Mouse (Mus musculus) stomach, postnatal 0 days (tissue): Measurements from ENCODE around the gene B430306N03Rik. TPM values are rescaled to one million over a fixed set of nuclear protein-coding genes. Genes with fewer than 3 reads are reported as not detected.

Experiments used
- ATAC-seq: fragments of 200-750 bp; cut with Nextera tagmentation; 2 replicates; pipeline ENCODE4 v1.8.0; 2017; ENCODE audit not compliant: low FRiP score, low TSS enrichment
- DNase-seq: peaks from one replicate; pipeline ENCODE4 v3.0.0-alpha.2; 2016; ENCODE audit warnings: low spot score
- H3K27ac ChIP-seq: fragments of 300-500 bp; sonication (generic); replicated peaks from 2 replicates; pipeline ENCODE4 v1.5.1; 2014; ENCODE audit warnings: mild to moderate bottlenecking, control low read depth
- H3K27me3 ChIP-seq: fragments of 300-500 bp; sonication (generic); 2 replicates; pipeline ENCODE4 v1.6.1; 2014; ENCODE audit warnings: low read length; ENCODE audit not compliant: control insufficient read depth, insufficient read depth
- H3K36me3 ChIP-seq: fragments of 300-500 bp; sonication (generic); 2 replicates; pipeline ENCODE4 v1.6.1; 2014; ENCODE audit warnings: low read length, mixed read lengths; ENCODE audit not compliant: control insufficient read depth, insufficient read depth
- H3K4me1 ChIP-seq: fragments of 300-500 bp; sonication (generic); replicated peaks from 2 replicates; pipeline ENCODE4 v1.6.1; 2014; ENCODE audit warnings: antibody characterized with exemption; ENCODE audit not compliant: control insufficient read depth, insufficient read depth
- H3K4me2 ChIP-seq: fragments of 300-500 bp; sonication (generic); replicated peaks from 2 replicates; pipeline ENCODE4 v1.6.1; 2014; ENCODE audit warnings: low read depth, mild to moderate bottlenecking, control low read depth, moderate library complexity
- H3K4me3 ChIP-seq: fragments of 300-500 bp; sonication (generic); 2 replicates; pipeline ENCODE4 v1.5.1; 2014; ENCODE audit warnings: low read depth, low read length, control low read depth
- H3K9ac ChIP-seq: fragments of 300-500 bp; sonication (generic); 2 replicates; pipeline ENCODE4 v1.6.1; 2014; ENCODE audit warnings: mild to moderate bottlenecking, low read length, control low read depth, mixed read lengths
- H3K9me3 ChIP-seq: fragments of 300-500 bp; sonication (generic); 2 replicates; pipeline ENCODE4 v1.6.1; 2016; ENCODE audit warnings: low read length; ENCODE audit not compliant: control insufficient read depth
- CTCF ChIP-seq: IDR thresholded peaks from 2 replicates; pipeline ENCODE4 v1.5.1; 2016; ENCODE audit warnings: antibody characterized with exemption, low read depth, mild to moderate bottlenecking, moderate library complexity
- EP300 ChIP-seq: optimal IDR thresholded peaks from 2 replicates; pipeline ENCODE3; 2016; ENCODE audit warnings: antibody characterized with exemption
- WGBS: fragments of 180-500 bp; shearing (Covaris S2); extraction: QIAGEN DNeasy Blood & Tissue Kit; methylation state at CpG from one replicate; pipeline ENCODE4 v1.1.7; 2014; 5-methylcytosine and 5-hydroxymethylcytosine counted together
- polyA plus RNA-seq: library from polyadenylated mRNA; unstranded; fragments of >200 nt; fragmentation: Nextera tagmentation; extraction: Ambion mirVana; gene quantifications from 2 replicates; pipeline ENCODE4 v1.2.1, GENCODE M21; 2015

Gene B430306N03Rik
- polyA plus RNA-seq, 1 experiment from 2014 or later, result 0.18 TPM

DNA sequence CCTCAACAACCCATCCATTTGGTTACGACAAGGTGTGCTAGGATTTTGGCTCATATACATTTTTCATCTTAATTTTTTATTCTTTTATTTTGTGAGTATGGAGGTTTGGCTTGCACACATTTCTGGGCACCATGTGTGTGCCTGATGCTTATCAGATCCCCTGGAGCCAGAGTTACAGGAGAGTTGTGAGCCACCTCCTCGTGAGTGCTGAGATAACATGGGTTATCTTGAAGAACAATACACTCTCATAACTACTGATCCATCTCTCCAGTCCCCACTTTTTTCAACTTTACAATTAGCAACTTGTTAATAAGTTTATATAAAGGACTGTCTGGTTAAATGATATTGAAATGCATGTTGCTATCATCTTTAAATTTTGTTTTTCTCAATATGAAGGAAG is 5.3 kb downstream of the B430306N03Rik start:
- Histone ChIP-seq H3K9me3 (no peaks in the 10 kb centered on the region), H3K27ac (no peak overlapping the region), H3K4me3 (no peak overlapping the region), H3K27me3 (no peaks in the 10 kb centered on the region), H3K36me3 (no peaks in the 10 kb centered on the region), H3K4me2 (no peak overlapping the region), H3K4me1 (no peaks in the 10 kb centered on the region), H3K9ac (no peak overlapping the region)
- TF ChIP-seq EP300 (no peak), CTCF (no peak)
- no peak for ATAC-seq
- DNase-seq, result no peak
- 59% methylated on average over 2 of the region's 2 CpGs for WGBS

DNA sequence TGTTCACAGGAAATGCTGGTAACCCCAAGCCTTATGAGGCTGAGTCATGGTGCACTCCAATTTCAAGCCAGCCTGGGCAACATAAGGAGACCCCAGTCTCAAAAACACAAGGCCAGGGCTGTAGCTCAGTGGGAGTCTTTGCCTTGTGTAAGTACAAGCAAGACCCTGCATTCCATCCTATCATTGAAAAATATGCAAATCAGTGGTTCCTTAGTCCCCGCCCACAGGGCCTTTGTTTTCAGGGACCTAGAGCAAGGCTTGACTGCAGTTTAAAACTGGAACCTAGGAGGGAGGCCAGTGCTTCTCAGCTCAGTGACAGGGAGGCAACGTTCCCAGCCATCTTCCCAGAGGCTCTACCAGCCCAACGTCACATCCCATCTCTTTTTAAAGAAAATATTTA is 7.3 kb downstream of the B430306N03Rik start:
- no peaks in the 10 kb centered on the region for H3K36me3 ChIP-seq
- H3K9ac ChIP-seq, result no peak overlapping the region
- H3K27ac ChIP-seq, result no peak overlapping the region
- 85% methylated on average over 3 of the region's 3 CpGs for WGBS
- H3K4me1 ChIP-seq, result no peaks in the 10 kb centered on the region
- no peaks in the 10 kb centered on the region for H3K9me3 ChIP-seq
- ATAC-seq, result no peak
- H3K4me3 ChIP-seq, result no peak overlapping the region
- no peak overlapping the region for H3K4me2 ChIP-seq
- no peak for DNase-seq
- no peaks in the 10 kb centered on the region for H3K27me3 ChIP-seq
- TF ChIP-seq CTCF (no peak), EP300 (no peak)

DNA sequence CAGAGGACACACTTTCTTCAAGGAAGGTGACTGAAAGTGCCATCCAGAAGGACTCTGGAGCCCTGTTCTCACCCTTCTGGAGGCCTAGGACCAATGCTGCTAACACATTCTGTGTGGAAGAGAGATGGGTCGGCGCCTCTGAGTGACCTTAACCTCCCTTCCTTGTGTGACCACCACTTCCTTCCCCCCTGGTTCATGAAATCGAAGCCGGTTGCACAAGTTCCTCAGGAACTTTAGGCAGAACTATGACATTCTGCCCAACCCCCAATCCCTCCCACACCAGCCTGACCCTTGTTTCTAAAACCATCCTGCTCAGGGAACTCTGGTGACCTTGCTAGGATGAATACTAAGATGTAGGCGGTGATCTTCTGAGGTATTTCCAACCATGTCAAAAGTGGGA is 8.3 kb downstream of the B430306N03Rik start:
- no peaks in the 10 kb centered on the region for H3K36me3 ChIP-seq
- WGBS, result 83% methylated on average over 5 of the region's 5 CpGs
- H3K4me3 ChIP-seq, result no peak overlapping the region
- no peak overlapping the region for H3K4me2 ChIP-seq
- H3K4me1 ChIP-seq, result no peaks in the 10 kb centered on the region
- TF ChIP-seq EP300 (no peak), CTCF (no peak)
- H3K27me3 ChIP-seq, result no peaks in the 10 kb centered on the region
- no peak overlapping the region for H3K9ac ChIP-seq
- no peaks in the 10 kb centered on the region for H3K9me3 ChIP-seq
- DNase-seq, result no peak
- no peak overlapping the region for H3K27ac ChIP-seq
- ATAC-seq, result no peak

DNA sequence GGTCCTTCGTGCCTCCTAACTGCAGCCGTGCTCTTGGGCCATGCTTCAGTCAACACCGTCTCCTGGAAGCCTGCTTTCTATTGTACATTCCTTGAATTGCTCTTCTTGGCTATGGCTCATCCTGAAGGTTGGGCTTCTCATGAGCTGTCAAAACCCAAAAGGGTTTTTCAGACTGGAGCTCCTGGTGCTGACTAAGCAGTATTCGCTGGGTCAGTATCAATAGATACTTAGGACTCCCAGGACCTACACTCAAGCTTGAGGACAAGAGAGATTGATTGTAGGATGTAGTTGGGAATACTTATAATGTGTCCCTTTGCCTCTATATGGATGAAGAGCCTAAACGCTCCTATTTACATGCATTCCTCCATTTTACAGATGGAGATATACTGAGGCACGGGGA is 9.2 kb downstream of the B430306N03Rik start:
- 88% methylated on average over 6 of the region's 6 CpGs for WGBS
- ATAC-seq (no peak), DNase-seq (no peak)
- H3K27me3 ChIP-seq, result no peaks in the 10 kb centered on the region
- no peak overlapping the region for H3K27ac ChIP-seq
- no peaks in the 10 kb centered on the region for H3K36me3 ChIP-seq
- H3K4me3 ChIP-seq, result no peak overlapping the region
- no peak overlapping the region for H3K9ac ChIP-seq
- H3K4me1 ChIP-seq, result no peaks in the 10 kb centered on the region
- H3K4me2 ChIP-seq, result no peak overlapping the region
- no peak for TF ChIP-seq CTCF
- TF ChIP-seq EP300, result no peak
- H3K9me3 ChIP-seq, result no peaks in the 10 kb centered on the region

DNA sequence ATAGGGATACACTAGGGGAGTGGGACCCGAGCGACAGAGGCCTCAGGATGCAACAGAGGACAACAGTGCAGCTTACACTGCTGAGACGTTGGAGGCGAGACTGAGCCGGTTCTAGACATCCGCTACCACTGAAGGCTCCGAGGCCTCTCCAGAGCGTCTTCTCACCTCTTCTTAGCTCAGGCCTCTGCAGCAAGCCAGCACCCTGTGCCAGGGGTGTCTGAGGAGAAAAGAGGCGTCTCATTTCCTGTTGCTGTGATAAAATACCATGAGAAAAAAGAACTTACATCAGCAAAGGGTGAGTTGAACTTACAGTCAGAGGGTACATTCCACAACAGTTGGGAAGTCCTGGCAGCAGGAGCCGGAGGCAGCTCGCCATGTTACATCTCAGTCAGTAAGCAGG is 9.7 kb downstream of the B430306N03Rik start:
- TF ChIP-seq EP300 (no peak), CTCF (no peak)
- no peak for ATAC-seq

DNA sequence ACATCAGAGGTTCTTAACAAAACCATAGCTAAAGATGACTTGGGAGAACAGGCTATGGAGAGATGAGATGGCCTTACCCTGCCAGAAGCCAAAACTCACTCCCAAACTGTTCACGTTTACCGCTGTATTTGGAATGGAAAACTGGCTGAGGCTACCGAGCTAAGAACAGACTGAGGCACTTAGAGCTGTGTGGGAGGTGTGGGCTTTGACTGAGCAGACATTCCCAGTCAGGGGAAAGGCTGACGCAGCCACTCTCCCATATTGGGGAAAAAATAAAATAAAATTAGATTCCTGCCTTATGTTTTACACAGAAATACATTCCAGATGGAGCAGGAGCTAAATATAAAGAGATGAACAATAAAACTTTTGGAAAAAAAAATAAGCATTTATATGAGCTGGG is 10.7 kb downstream of the B430306N03Rik start:
- Histone ChIP-seq H3K36me3 (no peaks in the 10 kb centered on the region), H3K4me2 (no peak overlapping the region), H3K4me1 (no peaks in the 10 kb centered on the region), H3K9ac (no peak overlapping the region), H3K9me3 (no peaks in the 10 kb centered on the region), H3K27ac (no peak overlapping the region), H3K4me3 (no peak overlapping the region), H3K27me3 (no peaks in the 10 kb centered on the region)
- 62% methylated on average over 4 of the region's 4 CpGs for WGBS
- DNase-seq, result no peak
- ATAC-seq, result no peak
- no peak for TF ChIP-seq EP300
- TF ChIP-seq CTCF, result no peak

More for the DNA sequence above, 9.7 kb downstream of the B430306N03Rik start:
- Histone ChIP-seq H3K27me3 (no peaks in the 10 kb centered on the region), H3K36me3 (no peaks in the 10 kb centered on the region), H3K4me1 (no peaks in the 10 kb centered on the region), H3K9me3 (no peaks in the 10 kb centered on the region), H3K9ac (no peak overlapping the region), H3K4me3 (no peak overlapping the region), H3K4me2 (no peak overlapping the region), H3K27ac (no peak overlapping the region)
- WGBS, result 90% methylated on average over 11 of the region's 11 CpGs
- DNase-seq, result no peak
